Mouse (Mus musculus) CH12F3 (cell line): ENCODE results near the gene Oprm1.

Experiments
- in situ Hi-C: fragments of 300-500 bp; cut with MboI; formaldehyde crosslinking; loops from 2 replicates; pipeline ENCODE4 v1.14.3; 2020; ENCODE audit warnings: low sequenced_read_pairs

Gene Oprm1

GRCm38 (mm10) chr10:6890348-6891009, 132.2 kb downstream of the Oprm1 start:
- in situ Hi-C loops, result loop anchor here (25.0 kb wide), 1 partner anchor 172 kb away; the partner anchor contains the start of gene Ipcef1

DNA sequence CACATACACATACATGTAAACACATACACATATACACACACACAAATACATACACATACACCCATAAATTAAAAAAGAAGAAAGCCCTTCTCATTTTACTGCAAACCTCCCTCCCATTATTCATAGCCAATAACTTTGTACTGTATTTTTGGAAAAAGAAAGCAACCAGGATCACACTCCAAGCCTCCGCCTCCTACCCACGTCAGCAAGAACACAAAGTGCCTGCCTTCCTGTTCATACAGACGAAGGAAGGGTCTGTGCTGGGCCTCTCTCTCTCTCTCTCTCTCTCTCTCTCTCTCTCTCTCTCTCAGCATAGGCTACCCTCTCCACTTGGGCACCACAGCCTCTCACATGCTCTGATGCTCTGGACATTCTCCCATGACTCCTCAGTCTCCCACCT, 137.5 kb downstream of the Oprm1 start:
- in situ Hi-C loops, result loop anchor here (25.0 kb wide), 1 partner anchor 167 kb away; the partner anchor contains the start of gene Ipcef1

- in situ Hi-C loops, result loop anchor here (25.0 kb wide), 1 partner anchor 166 kb away; the partner anchor contains the start of gene Ipcef1
These were observed 138.5 kb downstream of the Oprm1 start for GRCm38 (mm10) chr10:6896659-6897303.

DNA sequence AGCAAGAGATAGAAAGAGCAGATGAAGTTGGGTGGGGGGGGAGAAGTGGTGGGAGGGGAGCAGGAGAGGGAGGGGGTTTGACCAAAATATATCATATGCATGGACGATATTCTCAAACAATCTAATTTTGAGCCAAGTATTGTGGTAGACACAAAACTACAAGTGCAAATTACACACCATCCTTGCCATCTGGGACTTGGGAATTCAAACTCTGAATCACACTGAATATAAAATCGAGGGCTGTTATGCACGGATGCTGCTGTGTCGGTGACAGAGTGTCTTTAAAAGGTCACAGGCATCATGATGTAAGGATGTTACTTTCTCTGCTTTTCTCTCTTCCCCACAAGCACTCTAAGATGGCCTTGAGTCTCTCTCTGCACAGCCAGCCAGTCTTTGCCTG, 141.8 kb downstream of the Oprm1 start:
- in situ Hi-C loops, result no loop called here

GRCm38 (mm10) chr10:6901819-6902393, 143.6 kb downstream of the Oprm1 start:
- in situ Hi-C loops, result no loop called here

GRCm38 (mm10) chr10:6909763-6910162, 151.5 kb downstream of the Oprm1 start:
- in situ Hi-C loops, result no loop called here

DNA sequence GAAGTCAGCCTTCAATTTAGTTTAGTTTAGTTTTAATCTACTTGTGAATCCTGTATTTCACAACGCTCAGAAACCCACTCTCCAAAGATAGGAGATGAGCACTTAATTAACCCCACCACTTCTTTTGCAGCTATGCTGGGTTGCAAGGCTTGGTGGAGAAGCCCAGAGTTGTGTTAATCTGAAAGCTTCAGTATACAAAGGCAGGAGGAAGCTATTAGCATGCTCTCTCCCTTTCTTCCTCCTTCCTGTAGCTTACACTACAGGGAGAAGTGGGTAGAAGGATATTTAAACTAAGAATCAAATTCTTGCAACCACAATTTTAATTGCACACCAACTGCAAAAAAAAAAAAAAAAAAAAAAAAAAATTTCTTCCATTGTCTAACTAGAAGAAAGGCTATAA, 157.7 kb downstream of the Oprm1 start:
- in situ Hi-C loops, result no loop called here

GRCm38 (mm10) chr10:6916545-6917257, 158.4 kb downstream of the Oprm1 start:
- in situ Hi-C loops, result no loop called here

DNA sequence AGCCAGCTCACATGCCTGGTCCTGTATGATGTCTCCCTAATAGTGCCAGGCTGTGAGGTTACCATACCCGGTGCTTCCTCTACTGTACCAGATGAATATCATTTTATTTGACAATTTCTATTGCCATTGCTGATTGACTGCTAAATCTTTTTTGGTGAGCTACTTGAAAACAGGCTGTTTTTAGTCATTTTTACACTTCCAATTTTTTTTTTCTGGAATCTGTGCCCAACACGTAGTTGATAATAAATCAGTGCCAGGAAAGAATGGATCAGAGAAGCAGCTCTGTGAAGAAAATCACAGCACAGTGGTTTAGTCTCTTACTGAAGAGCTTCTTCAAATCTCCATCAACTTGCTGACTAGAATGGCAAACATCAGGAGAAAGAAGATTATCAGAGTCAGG, 168.4 kb downstream of the Oprm1 start:
- in situ Hi-C loops, result no loop called here

DNA sequence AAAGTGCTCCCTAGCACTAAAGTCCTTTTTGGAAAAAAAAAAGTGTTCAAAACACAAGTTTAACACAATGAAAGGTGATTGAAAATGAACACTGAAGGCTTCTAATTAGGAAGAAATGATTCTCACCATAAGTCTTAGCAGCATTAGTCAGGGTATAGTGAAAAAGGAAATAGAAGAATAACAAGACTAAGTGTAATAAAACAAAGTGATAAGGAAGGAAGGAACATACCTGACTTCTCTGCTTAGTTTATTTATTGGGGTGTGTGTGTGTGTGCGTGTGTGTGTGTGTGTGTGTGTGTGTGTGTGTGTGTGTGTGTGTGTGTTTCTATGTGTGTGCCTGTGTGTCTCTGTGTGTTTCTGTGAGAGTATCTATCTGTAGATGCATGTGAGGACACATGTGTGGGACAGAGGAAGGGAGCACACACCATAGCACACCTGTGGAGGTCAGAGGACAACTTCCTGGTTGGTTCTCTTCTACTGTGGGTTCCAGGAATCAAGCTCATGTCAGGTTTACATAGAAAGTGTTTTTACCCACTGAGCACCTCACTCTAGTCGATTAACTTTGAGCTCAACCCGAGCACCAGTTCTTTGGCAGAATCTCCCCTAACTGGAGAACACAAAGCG, 169.4 kb downstream of the Oprm1 start:
- in situ Hi-C loops, result no loop called here

DNA sequence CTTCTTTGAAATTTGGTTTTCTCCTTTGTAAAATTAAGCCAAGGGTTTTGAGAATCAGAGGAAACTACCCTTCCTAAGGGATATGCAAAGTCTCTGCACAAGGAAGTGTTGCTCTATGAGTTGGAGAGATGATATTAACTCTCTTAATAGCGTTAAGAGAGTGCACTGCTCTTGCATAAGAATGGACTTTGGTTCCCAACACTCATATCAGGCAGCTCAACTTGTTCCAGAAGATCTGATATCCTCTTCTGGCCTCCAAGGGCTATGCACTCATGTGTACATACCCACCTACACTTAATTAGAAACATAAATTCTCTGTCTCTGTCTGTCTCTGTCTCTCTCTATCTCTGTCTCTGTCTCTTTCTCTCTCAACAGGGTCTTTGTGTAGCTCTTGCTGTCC, 170.6 kb downstream of the Oprm1 start:
- in situ Hi-C loops, result no loop called here

- in situ Hi-C loops, result no loop called here
These were observed 172.1 kb downstream of the Oprm1 start for GRCm38 (mm10) chr10:6930398-6930797.

DNA sequence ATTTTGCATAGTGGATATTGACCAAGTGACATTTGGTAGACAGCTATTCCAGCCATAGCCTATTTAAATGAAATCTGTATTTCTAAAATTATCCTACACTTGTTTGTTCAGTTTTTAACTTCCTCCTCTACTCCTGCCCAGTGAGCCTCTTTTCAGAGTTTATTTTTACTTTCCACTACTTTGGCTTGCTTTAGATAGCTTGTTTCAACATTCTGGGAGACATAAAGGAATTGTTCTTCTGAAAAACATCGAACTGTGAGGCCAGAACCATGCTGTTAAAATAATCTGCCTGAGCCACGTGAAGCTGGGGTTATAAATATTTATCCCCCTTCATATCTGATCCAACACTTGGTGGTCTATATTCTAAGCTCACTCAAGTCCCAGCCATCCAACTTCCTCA, 172.6 kb downstream of the Oprm1 start:
- in situ Hi-C loops, result no loop called here

DNA sequence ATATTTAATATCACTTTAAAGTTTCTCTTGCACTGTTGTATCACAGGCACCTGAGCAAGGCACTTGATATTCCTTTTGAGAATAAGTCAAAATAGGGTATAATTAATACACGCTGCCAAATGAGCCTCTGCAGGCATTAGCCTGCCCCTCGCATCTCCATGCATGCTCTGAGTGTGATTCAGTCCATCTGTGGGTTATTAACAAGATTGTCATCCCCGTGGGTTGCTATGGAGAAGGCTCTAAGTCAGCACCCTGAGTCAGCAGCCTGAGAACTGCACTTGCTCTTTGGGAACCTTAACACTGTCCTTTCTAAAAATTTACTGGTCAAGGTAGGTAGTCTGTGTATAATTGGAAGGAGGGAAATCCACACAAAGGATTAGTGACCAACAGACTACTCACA, 176.5 kb downstream of the Oprm1 start:
- in situ Hi-C loops, result no loop called here

DNA sequence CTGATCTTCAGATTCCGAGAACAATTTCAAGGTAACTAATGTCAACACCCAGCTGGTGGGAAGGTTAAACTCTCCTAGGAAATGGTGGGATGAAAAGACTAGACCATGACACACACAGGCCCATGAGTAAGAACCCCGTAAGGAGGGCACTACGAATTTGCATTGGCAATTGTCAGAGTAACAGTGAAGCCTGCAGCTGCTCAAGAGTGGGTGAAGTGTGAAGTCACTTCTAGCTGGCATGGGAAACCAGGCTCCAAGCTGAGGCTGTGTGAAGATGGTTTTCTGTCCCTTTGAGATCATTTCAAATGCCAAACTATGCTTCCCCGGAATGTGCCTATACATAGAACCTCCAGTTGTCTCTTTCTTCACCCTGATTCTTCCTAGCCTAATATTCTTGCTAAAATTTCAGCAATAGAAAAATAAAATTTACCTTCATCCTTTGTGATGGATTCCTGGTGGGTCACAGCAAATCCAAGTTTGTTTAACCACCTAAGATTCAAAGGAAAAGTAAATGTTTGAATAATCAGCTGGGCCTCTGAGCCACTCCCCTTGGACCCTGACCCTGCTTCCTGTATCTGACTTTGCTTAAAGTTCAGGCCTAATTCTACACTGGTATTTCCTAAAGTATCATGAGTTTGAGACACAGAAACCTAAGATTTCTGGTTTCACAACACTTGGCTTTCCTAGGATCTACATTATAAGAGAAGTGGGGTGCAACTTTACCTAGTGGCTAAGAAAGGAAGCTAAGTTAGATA, 178.5 kb downstream of the Oprm1 start:
- in situ Hi-C loops, result no loop called here

- in situ Hi-C loops, result no loop called here
These were observed 194.8 kb downstream of the Oprm1 start for GRCm38 (mm10) chr10:6953115-6953514.

DNA sequence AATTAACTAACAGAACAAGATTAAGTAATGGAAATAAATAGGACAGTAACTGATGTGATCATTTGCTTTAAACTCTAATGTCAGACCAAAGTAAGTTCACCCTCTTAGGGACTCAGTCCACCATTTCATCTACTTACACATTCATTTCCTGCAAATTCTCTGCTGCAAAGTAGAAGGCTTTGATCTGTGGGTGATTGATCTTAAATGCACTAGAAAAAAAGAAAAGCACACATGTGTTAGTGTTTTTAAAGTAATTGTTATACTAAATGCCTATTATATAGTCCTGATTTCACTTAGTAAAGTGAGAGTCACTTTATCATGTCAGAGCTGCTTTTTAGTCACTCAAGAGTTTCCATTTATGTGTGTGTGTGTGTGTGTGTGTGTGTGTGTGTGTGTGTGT, 196.2 kb downstream of the Oprm1 start:
- in situ Hi-C loops, result no loop called here

DNA sequence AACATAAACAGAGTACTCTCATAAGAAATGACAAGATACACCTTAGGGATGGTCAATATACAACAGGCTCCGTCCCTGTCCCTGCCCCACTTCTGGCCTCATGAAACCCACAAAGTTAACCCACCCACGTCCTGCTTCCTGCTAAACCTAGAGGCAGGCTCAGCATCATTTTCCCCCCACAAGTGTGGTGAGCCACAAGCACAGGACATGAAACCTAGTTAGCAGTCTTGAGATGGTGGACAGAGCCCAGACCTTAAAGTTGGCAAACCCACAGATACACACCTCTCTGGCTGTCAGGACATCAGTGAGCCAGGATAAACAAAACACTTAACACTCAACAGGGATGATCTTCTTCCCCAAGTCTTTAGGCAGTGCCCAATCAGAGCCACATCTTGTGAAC, 198.1 kb downstream of the Oprm1 start:
- in situ Hi-C loops, result no loop called here

GRCm38 (mm10) chr10:6958791-6959190, 200.5 kb downstream of the Oprm1 start:
- in situ Hi-C loops, result no loop called here

DNA sequence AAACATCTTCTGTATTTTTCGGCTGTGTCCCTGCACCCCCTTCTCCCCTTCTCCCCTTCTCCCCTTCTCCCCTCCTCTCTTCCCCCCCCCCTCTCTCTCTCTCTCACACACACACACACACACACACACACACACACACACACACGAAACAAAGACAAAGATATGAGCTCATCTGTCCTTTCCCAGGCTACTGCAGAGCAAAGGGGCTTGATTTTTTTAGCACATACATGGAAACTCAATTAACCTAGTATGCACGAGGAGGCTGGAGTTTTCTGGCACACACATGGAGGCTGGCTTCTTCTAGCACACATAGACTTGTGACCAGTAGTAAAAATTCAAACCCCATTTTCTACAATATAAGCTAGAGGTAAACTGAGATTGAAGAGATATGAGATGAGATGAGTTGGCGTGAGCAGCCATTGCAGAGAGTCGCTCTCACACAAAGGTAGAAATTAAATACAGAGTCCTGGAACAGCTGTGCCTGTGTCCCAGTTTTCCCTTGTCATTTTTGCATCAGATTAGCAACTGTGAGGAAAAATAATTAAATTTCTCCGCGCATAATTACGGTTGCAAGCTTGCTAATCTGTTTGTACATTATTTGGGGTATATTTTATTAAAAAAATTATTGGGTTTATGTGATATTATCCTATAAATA, 209.4 kb downstream of the Oprm1 start:
- in situ Hi-C loops, result no loop called here
